In genomic region chr11:74241201-74241600, GRCm38 (mm10) we compare ENCODE assay signal across 15 mouse cellular contexts. TPM values are rescaled to one million over a fixed set of nuclear protein-coding genes. Genes with fewer than 3 reads are reported as not detected.
"Had no signal": no experiment of that assay in that cellular context is flagged by ENCODE, and none has a peak within 500 bp of the region (broad histone marks: within the 10 kb centered on the region; RNA-seq: fewer than 3 reads in every experiment).

No protein-coding gene starts in this region.

- DNase-seq: lung, adult 18-20 months; lung, embryonic 14.5 days; lung, postnatal 10 days; lung, postnatal 4 days; midbrain, embryonic 14.5 days; retina, postnatal 1 day; right cerebral cortex, adult 18-20 months; right cerebral cortex, postnatal 25 days; right cerebral cortex, postnatal 4 days; spleen, adult 18-20 months; thymus, adult 2 months; thymus, postnatal 25 days; thymus, postnatal 4 days had no signal

RNA-seq across cellular contexts. Expression of gene Olfr406, which starts 18.4 kb away (rescaled TPM):
- total RNA-seq: megakaryocyte, adult 5-6 weeks; megakaryocyte-erythroid progenitor cell, adult 5-6 weeks had no signal

RNA-seq across cellular contexts. Expression of gene Olfr43, which starts 30.0 kb away (rescaled TPM):
- total RNA-seq: megakaryocyte, adult 5-6 weeks; megakaryocyte-erythroid progenitor cell, adult 5-6 weeks had no signal

RNA-seq across cellular contexts. Expression of gene Olfr59, which starts 42.3 kb away (rescaled TPM):
- total RNA-seq: megakaryocyte, adult 5-6 weeks; megakaryocyte-erythroid progenitor cell, adult 5-6 weeks had no signal

RNA-seq across cellular contexts. Expression of gene Olfr403, which starts 55.2 kb away (rescaled TPM):
- total RNA-seq: megakaryocyte, adult 5-6 weeks; megakaryocyte-erythroid progenitor cell, adult 5-6 weeks had no signal
